Mouse (Mus musculus): ENCODE results near the gene 1810013L24Rik.
"Not testable (repeated sequence)": the region's sequence is repeated elsewhere in the genome, so short reads cannot be mapped to it uniquely, and the experiment has no call there.

1810013L24Rik gene

DNA sequence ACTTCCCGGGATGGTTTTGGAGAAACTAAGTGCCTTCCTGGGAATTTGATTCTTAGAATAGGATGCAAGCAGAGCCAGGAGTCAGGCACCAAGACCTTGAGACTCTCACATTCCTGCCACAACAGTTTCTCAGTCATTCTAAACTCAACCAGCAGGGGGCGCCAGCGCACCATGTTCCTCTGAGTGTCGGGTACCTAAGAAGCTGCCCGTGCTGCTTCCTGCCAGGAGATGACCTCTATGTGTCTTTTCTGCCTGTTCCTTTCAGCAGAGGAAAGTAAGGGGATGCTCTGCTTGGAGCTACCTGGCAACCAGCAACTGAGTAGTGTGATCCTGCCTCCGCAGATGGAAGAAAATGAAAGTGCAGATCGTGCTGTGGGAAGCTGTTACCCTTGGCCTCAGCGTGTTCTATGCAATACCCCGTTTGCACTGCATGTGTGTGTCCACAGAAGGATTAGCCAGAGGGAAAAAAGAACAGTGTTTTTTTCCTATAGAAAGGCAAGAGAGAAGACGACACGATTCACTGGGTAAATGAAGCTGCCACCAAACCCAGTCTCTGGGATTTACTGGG is 53.9 kb downstream of the 1810013L24Rik start:
- in situ Hi-C loops (cut with MboI; ENCODE audit: low sequenced_read_pairs): no loop called here

DNA sequence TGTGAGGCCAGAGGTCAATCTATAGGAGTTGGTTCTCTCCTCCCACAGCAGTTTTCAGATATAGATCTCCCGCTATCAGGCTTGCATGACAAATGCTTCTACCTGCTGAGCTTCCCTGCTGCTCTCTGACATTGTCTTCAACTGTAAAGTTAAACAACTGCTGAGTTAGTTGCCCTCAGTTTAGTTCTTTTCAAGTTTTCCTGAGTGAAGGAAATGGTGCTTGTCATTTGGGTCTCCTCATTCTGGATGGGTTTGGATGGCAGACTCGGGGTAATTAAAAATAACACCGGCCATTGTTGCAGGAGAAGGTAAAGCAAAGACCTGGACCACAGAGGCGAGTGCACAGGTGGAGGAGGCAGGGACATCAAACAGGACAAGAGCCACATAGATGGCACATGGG is 64.3 kb downstream of the 1810013L24Rik start:
- in situ Hi-C loops (cut with MboI; ENCODE audit: low sequenced_read_pairs): not testable (repeated sequence)

DNA sequence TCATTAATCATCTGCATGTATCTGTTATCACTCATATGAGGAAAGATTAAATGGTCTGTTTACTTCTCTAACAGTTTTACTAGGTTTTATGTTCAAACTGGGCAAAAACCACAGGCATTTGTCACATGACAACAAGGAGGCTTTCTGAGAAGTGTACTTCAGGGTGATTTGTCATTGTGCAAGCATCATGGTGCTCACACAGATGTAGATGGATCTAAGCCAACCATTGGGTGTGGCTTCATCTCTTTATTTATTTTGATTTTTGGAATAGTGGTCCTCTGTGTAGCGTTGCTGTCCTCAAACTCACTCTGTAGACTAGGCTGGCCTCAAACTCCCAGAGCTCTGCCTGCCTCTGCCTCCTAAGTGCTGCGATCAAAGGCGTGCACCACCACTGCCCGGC is 65.4 kb downstream of the 1810013L24Rik start:
- in situ Hi-C loops (cut with MboI; ENCODE audit: low sequenced_read_pairs): no loop called here

DNA sequence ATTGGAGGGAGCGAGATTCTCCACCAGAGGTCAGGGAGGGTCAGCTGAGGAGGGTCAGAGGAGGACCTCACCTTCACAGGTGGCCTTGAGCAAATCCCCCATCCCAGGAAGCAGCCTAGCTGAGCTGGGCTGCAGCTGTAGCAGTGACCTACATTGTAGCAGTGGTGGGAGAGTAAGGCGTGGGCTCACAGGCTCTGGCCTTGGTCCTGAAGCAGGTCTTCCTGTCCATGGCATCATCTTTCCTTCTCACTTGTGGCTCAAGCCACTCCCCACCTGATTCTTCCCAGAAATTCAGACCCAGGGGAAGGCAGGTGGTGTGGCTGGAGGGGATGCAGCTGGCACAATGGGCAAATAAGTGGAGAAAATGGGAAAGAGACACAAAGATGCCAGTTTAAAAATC is 76.2 kb downstream of the 1810013L24Rik start:
- in situ Hi-C loops (cut with MboI; ENCODE audit: low sequenced_read_pairs): not testable (repeated sequence)

Data from CH12F3 (cell line).